Comparison of ENCODE assay signal across 7 mouse cellular contexts in genomic region chr13:99284400-99285160, GRCm38 (mm10). TPM values are rescaled to one million over a fixed set of nuclear protein-coding genes. Genes with fewer than 3 reads are reported as not detected.
DNase-seq lines count a peak whose midpoint lies in the region.

No protein-coding gene starts in this region.

- peak; percentile 40 for DNase-seq in cerebellum, adult 9-11 months
- peak; percentile 19 to 35 for DNase-seq in frontal cortex, postnatal 25 days (ENCODE audit: low spot score in 2 of 2)
- peak; percentile 31 to 39 for DNase-seq in left cerebral cortex, adult 18-20 months (ENCODE audit: low spot score in 2 of 2)
- peak; percentile 47 for DNase-seq in retina, postnatal 1 day
- no peak for DNase-seq in MN1 (ENCODE audit: low spot score)
- no peak for DNase-seq in testis, postnatal 14 days (ENCODE audit: low spot score)
- DNase-seq in spleen, postnatal 10 days (ENCODE audit: low spot score in 2 of 2): no peak

RNA-seq across cellular contexts. Expression of gene Ptcd2, which starts 59.9 kb away (rescaled TPM):
- 10 to 100 TPM; 29.5 to 30.7 TPM for total RNA-seq in left cerebral cortex, adult 18-20 months (2021)

Comparison
In these comparisons a context has a peak if more than half of its experiments do, and no peak if none do; other contexts are left out.
1. DNase-seq: peak in cerebellum, adult 9-11 months (single experiment), frontal cortex, postnatal 25 days (2 of 2), left cerebral cortex, adult 18-20 months (2 of 2) and retina, postnatal 1 day (single experiment); none in MN1 (single experiment), testis, postnatal 14 days (single experiment) and spleen, postnatal 10 days (0 of 2).